ENCODE assay signal across 9 mouse cellular contexts in genomic region chr4:62263133-62263844, GRCm38 (mm10). TPM values are rescaled to one million over a fixed set of nuclear protein-coding genes. Genes with fewer than 3 reads are reported as not detected.
DNase-seq lines count a peak whose midpoint lies in the region; ATAC-seq and TF ChIP-seq lines count a peak whose summit lies in the region.
"Had no signal": no experiment of that assay in that cellular context is flagged by ENCODE, and none has a peak within 500 bp of the region (broad histone marks: within the 10 kb centered on the region; RNA-seq: fewer than 3 reads in every experiment).

No protein-coding gene starts in this region.

- CTCF ChIA-PET in Patski (lab: Charles Lee): interaction anchor here (0.7 to 1.5 kb wide), 3 partner anchors 11 to 38 kb away, joined by 3 to 4 read pairs (median 3); no protein-coding TSS in a partner anchor

- no peaks in the 10 kb centered on the region for H3K4me1 ChIP-seq in lung, adult 2 months (ENCODE audit: control insufficient read depth, insufficient read depth, low read length)

- peak; percentile 12 for DNase-seq in cerebellum, adult 8-10 months
- DNase-seq in cerebellum, adult 11-12 months: no peak
- no peak for DNase-seq in layer of hippocampus, adult 2 months (ENCODE audit: low spot score in 2 of 2)
- DNase-seq in layer of hippocampus, adult 9-10 months (ENCODE audit: low spot score): no peak
- DNase-seq in Patski (ENCODE audit: low read depth, low spot score): no peak
- DNase-seq in kidney, postnatal 25 days: peak; percentile 28
- DNase-seq in spleen, postnatal 10 days (ENCODE audit: low spot score in 2 of 2): no peak
- DNase-seq in lung, adult 2 months: no peak
- DNase-seq: lung, adult 18-20 months had no signal

- no peak for ATAC-seq in Patski

- H3K4me3 ChIP-seq in layer of hippocampus, adult 2 months: no peak overlapping the region
- H3K4me3 ChIP-seq in lung, adult 2 months (replicated peaks; ENCODE audit: extremely low read depth, low read depth, low read length): no peak overlapping the region

- H3K27me3 ChIP-seq in Patski: no peaks in the 10 kb centered on the region

- in situ Hi-C loops in Patski (cut with MboI; ENCODE audit: low pct_unique_long_range_greater_than_20kb): loop anchor here (25.0 kb wide), 1 partner anchor 201 kb away; the partner anchor contains the start of gene Mup20

- TF ChIP-seq CTCF in layer of hippocampus, adult 2 months (conservative IDR thresholded peaks at IDR 0.05): peak; percentile 82
- peak; percentile 51 for TF ChIP-seq CTCF in Patski (IDR thresholded peaks at IDR 0.05)
- TF ChIP-seq CTCF in lung, adult 2 months (IDR thresholded peaks at IDR 0.05; ENCODE audit: insufficient read depth, low read length): no peak

- WGBS in lung, adult 2 months: 33% methylated on average over 7 of the region's 7 CpGs

- H3K27ac ChIP-seq in layer of hippocampus, adult 2 months: 0 out of 2 replicates have a peak overlapping the region, but pooled peaks have one; percentile 14

- POLR2A ChIA-PET in Patski (lab: Charles Lee): interaction anchor here (0.8 kb wide), 1 partner anchor 13 kb away, joined by 3 read pairs; no protein-coding TSS in a partner anchor

- no peak for TF ChIP-seq POLR2A in lung, adult 2 months (IDR thresholded peaks at IDR 0.05; ENCODE audit: borderline replicate concordance, extremely low read depth, low read depth, low read length)

RNA-seq across cellular contexts. Expression of gene Slc31a2, which starts 0.9 kb away (rescaled TPM):
- 10 to 100 TPM in 1 of 2 experiments, 1 to 10 TPM in 1; 9.5 to 10.2 TPM for total RNA-seq in layer of hippocampus, adult 2 months (2021)
- 18.8 TPM for polyA plus RNA-seq in Patski (2021)
- 22.3 and 30.7 TPM in 2 replicates for polyA plus RNA-seq in lung, adult 2 months (2012; rRNA removed)

RNA-seq across cellular contexts. Expression of gene Zfp37, which starts 32.4 kb away (rescaled TPM):
- total RNA-seq in layer of hippocampus, adult 2 months (2021): 10 to 100 TPM; 26.0 to 26.3 TPM
- 8.0 TPM for polyA plus RNA-seq in Patski (2021)
- polyA plus RNA-seq in lung, adult 2 months (2012; rRNA removed): 0.58 and 1.1 TPM in 2 replicates

Comparison
In these comparisons a context has a peak if more than half of its experiments do, and no peak if none do; other contexts are left out.
1. DNase-seq: peak in cerebellum, adult 8-10 months (single experiment) and kidney, postnatal 25 days (2 of 2); none in cerebellum, adult 11-12 months (single experiment), layer of hippocampus, adult 2 months (0 of 2), layer of hippocampus, adult 9-10 months (single experiment), Patski (single experiment), spleen, postnatal 10 days (0 of 2) and lung, adult 2 months (single experiment).